Mouse (Mus musculus) hindbrain, embryonic 11.5 days (tissue): ENCODE measurements around the gene Creb3l4. TPM values are rescaled to one million over a fixed set of nuclear protein-coding genes. Genes with fewer than 3 reads are reported as not detected.
A peak's percentile ranks its signal among the peaks of the same experiment; 100 is the strongest.

Source experiments
- ATAC-seq: fragments of 200-750 bp; cut with Nextera tagmentation; 2 replicates; pipeline ENCODE4 v1.8.0; 2017; ENCODE audit warnings: mild to moderate bottlenecking, moderate TSS enrichment, moderate library complexity; ENCODE audit not compliant: low FRiP score
- DNase-seq: peaks from one replicate; pipeline ENCODE4 v3.0.0-alpha.2; 2015; ENCODE audit warnings: low spot score
- H3K27ac ChIP-seq: fragments of 300-500 bp; sonication (generic); 2 replicates; pipeline ENCODE4 v1.5.1; 2014; ENCODE audit warnings: mild to moderate bottlenecking, low read depth, low read length
- H3K27me3 ChIP-seq: fragments of 300-500 bp; sonication (generic); 2 replicates; pipeline ENCODE4 v1.6.1; 2014; ENCODE audit warnings: mild to moderate bottlenecking, low read length, moderate library complexity, mixed read lengths; ENCODE audit not compliant: control insufficient read depth, insufficient read depth
- H3K36me3 ChIP-seq: fragments of 300-500 bp; sonication (generic); 2 replicates; pipeline ENCODE4 v1.6.1; 2014; ENCODE audit warnings: mild to moderate bottlenecking, low read length, moderate library complexity, mixed read lengths; ENCODE audit not compliant: control insufficient read depth, insufficient read depth
- H3K4me1 ChIP-seq: fragments of 300-500 bp; sonication (generic); replicated peaks from 2 replicates; pipeline ENCODE4 v1.6.1; 2014; ENCODE audit warnings: low read length, mixed read lengths; ENCODE audit not compliant: control insufficient read depth, insufficient read depth
- H3K4me2 ChIP-seq: fragments of 300-500 bp; sonication (generic); replicated peaks from 2 replicates; pipeline ENCODE4 v1.6.1; 2014; ENCODE audit warnings: mild to moderate bottlenecking, low read depth, low read length
- H3K4me3 ChIP-seq: fragments of 300-500 bp; sonication (generic); 2 replicates; pipeline ENCODE4 v1.5.1; 2014; ENCODE audit warnings: low read depth, low read length
- H3K9ac ChIP-seq: fragments of 300-500 bp; sonication (generic); 2 replicates; pipeline ENCODE4 v1.6.1; 2014; ENCODE audit warnings: low read depth, low read length
- H3K9me3 ChIP-seq: fragments of 300-500 bp; sonication (generic); 2 replicates; pipeline ENCODE4 v1.6.1; 2016; ENCODE audit warnings: low read length; ENCODE audit not compliant: control insufficient read depth
- WGBS: fragments of 180-500 bp; shearing (Covaris S2); extraction: QIAGEN DNeasy Blood & Tissue Kit; methylation state at CpG from one replicate; pipeline ENCODE4 v1.1.7; 2014; 5-methylcytosine and 5-hydroxymethylcytosine counted together
- polyA plus RNA-seq: library from polyadenylated mRNA; unstranded; fragments of >200 nt; fragmentation: Nextera tagmentation; extraction: Ambion mirVana; gene quantifications from 2 replicates; pipeline ENCODE4 v1.2.1, GENCODE M21; 2014

Gene Creb3l4
- polyA plus RNA-seq, 1 experiment from 2014 or later, result 4.9 TPM

DNA sequence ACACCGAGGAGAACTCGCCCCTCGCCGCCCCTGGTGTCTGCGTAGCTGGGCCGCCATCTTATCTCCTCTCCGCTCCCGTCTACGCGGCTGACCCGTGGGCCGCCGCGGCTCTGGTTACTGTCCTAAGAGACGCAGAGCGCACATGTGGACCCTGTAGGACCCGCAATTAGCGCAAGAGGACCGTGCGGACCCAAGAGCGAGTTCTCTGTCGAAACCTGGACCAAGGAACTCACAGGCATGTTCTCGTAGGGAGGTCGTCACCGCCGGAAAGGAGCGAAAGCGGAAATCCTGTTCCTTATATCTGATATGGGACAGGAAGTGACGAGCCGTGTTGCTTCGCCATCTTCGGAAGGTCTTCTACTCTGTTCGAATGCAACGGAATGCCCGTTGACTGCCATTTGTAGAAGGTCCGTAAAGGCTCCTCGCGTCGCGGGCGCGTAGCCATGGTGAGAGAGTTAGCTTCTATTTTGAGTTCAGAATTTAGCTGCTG lies 29.9 kb downstream of the Creb3l4 start, which contains the start of the genes Rps27 and Rab13:
Rps27 (minus strand) TSS at position 275 of the 490 bp plus-strand sequence.
Rab13 (plus strand) TSS at position 319 of the 490 bp plus-strand sequence.
- Histone ChIP-seq H3K9me3 (no peaks in the 10 kb centered on the region), H3K4me3 (peak within 1 kb of the TSS; percentile 77), H3K4me2 (peak within 1 kb of the TSS; percentile 70), H3K27ac (peak within 1 kb of the TSS; percentile 51; the same call in 1 of the 2 replicates), H3K9ac (peak within 1 kb of the TSS; percentile 83), H3K4me1 (peaks cover 9% of the 10 kb centered on the region), H3K36me3 (peaks cover 13% of the 10 kb centered on the region), H3K27me3 (no peaks in the 10 kb centered on the region)
- 0% methylated on average over 42 of the region's 42 CpGs for WGBS
- ATAC-seq, result peak; percentile 94
- peak; percentile 91 for DNase-seq

DNA sequence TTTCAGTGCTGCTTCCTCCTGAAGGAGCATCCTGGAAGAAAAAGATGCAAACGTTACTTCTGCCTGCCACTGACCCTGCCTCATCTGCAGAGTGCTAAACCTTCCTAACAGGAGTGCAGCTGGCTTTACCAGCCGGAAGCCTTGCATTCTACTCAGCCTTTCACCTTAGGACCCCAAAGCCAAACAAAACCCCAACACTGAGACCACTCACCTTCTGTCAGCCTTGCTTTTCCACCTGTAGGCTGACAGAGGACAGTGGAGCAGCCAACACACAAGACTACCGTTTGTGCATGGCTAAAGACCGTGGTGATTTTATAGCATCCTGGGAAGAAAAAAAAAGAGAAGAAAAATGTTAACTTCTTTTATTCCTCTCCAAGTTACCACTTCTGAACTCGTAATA lies 30.6 kb downstream of the Creb3l4 start:
- H3K36me3 ChIP-seq, result peaks cover 14% of the 10 kb centered on the region

DNA sequence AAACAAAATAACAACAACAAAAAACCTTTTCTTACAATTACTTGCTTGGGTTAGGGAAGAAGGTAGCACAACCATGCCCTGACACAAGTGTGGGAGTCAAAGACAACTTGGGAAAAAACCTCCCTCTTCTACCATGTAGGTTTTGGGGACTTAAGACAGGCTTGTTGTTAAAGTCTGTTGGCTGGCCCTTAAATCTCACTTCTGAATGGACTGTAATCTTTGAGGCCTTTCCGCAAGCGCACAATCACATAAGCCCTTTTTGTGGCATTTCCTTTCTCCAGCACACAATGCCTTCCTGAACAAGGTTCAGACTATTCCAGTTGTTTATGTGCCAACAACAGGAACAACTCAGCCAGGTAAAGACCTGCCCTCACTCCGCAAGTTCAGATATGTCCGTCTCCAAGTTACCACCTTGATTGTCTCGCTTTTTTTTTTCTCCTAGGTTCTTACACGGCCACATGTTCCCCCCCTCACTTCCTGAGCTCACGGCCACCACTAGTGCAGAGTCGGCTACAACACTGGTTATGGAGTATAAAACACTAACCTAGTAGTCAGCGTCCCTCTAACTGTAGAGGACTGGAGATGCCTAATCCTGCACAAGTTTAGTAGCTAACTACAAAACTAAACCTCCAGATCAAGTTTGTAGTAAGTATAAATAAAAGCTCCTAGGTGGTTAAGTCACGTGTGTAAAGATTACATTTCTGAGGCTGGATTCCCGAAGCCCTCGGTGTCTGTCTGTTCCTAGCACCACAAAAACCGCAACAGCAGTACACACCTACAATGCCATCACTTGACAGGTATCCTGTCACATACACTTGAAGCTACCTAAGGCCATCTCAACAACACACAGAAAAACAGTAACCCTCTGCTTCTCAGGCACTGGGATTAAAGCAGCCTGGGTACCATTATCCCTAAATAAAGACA lies 31.6 kb downstream of the Creb3l4 start:
- H3K4me2 ChIP-seq, result peak overlapping the region; percentile 70
- WGBS, result 85% methylated on average over 13 of the region's 13 CpGs
- H3K4me3 ChIP-seq, result peak overlapping the region; percentile 77; the same call in 1 of the 2 replicates
- no peak overlapping the region for H3K27ac ChIP-seq
- peaks cover 14% of the 10 kb centered on the region for H3K36me3 ChIP-seq
- no peak overlapping the region for H3K9ac ChIP-seq
- DNase-seq, result no peak
- peaks cover 9% of the 10 kb centered on the region for H3K4me1 ChIP-seq
- H3K27me3 ChIP-seq, result no peaks in the 10 kb centered on the region
- H3K9me3 ChIP-seq, result no peaks in the 10 kb centered on the region
- no peak for ATAC-seq

More for the DNA sequence above, 30.6 kb downstream of the Creb3l4 start:
- peak overlapping the region; percentile 77 for H3K4me3 ChIP-seq
- H3K4me2 ChIP-seq, result peak overlapping the region; percentile 70
- no peak for DNase-seq
- H3K27ac ChIP-seq, result no peak overlapping the region
- H3K27me3 ChIP-seq, result no peaks in the 10 kb centered on the region
- H3K4me1 ChIP-seq, result peaks cover 9% of the 10 kb centered on the region
- no peak for ATAC-seq
- no peaks in the 10 kb centered on the region for H3K9me3 ChIP-seq
- WGBS, result 13% methylated on average over 5 of the region's 5 CpGs
- H3K9ac ChIP-seq, result peak overlapping the region; percentile 44

DNA sequence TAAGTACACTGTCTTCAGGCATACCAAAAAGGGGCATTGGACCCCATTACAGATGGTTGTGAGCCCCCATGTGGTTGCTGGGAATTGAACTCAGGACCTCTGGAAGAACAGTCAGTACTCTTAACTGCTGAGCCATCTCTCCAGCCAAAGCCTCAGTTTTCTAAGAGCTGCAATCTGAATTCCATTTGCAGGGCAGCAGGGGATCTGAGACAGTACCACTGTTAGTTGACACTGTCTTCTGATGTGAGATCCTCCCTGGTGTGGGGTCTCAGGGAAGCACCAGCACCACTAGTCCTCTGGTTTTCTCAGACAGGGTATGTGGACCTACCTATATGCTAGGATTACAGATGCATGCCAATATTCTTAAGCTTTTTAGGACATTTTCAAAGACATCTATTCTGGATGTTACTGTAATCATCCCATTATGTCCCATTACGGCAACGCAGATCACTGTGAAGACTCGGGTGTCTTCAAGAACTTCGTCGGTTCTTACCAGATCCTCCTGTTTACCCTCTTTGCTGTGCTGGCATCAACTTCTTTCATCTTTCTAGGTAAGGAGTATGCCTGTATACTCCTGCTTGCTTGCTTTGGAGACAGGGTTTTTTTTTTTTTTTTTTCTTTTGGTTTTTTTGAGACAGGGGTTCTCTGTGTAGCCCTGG lies 33.3 kb downstream of the Creb3l4 start:
- 88% methylated on average over 5 of the region's 5 CpGs for WGBS
- Histone ChIP-seq H3K4me2 (no peak overlapping the region), H3K4me1 (peaks cover 9% of the 10 kb centered on the region), H3K36me3 (peaks cover 14% of the 10 kb centered on the region), H3K4me3 (no peak overlapping the region), H3K9me3 (no peaks in the 10 kb centered on the region), H3K27me3 (no peaks in the 10 kb centered on the region), H3K9ac (no peak overlapping the region), H3K27ac (no peak overlapping the region)
- ATAC-seq (no peak), DNase-seq (no peak)

DNA sequence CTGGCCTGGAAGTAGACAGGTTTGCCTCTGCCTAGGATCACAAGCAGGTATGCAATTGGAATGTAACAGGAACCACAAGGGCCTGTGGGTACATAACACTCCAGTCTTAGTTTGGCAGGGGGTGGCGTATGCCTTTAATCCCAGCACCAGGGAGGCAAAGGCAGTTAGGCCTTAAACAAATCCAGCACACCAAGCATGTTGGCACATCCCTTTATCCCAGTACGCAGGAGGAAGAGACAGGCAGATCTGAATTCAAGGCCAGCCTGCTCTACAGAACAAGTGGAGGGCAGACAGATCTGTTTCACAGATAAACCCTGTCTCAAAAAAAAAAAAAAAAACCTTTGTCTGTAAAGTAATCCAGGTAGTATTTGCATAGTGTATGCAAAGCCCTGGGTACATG lies 34.6 kb downstream of the Creb3l4 start:
- no peak for DNase-seq
- WGBS, result 89% methylated on average over 2 of the region's 2 CpGs

DNA sequence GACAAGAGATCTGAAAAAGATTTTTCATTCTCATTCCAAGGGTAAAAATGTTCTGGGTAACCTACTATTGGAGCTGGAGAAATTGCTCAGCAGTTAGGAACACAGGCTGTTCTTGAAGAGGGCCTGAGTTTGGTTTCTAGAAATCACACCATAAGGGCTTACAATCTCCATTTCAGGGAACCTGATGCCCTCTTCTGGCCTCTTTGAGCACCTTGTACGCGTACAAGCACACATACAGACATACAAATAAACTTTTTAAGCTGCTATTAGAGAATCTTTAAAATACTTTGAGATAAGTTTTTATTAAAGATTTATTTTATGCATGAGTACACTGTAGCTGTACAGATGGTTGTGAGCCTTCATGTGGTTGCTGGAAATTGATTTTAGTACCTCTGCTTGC lies 38.7 kb downstream of the Creb3l4 start:
- Histone ChIP-seq H3K4me3 (no peak overlapping the region), H3K9ac (no peak overlapping the region), H3K4me1 (no peaks in the 10 kb centered on the region), H3K36me3 (peaks cover 3% of the 10 kb centered on the region; the same call in 1 of the 2 replicates), H3K27me3 (no peaks in the 10 kb centered on the region), H3K4me2 (no peak overlapping the region), H3K27ac (no peak overlapping the region), H3K9me3 (no peaks in the 10 kb centered on the region)
- no peak for DNase-seq
- ATAC-seq, result no peak
- WGBS, result 95% methylated on average over 2 of the region's 2 CpGs

More for the DNA sequence above, 34.6 kb downstream of the Creb3l4 start:
- no peak overlapping the region for H3K4me3 ChIP-seq
- no peaks in the 10 kb centered on the region for H3K9me3 ChIP-seq
- ATAC-seq, result no peak
- H3K9ac ChIP-seq, result no peak overlapping the region
- no peak overlapping the region for H3K27ac ChIP-seq
- no peak overlapping the region for H3K4me2 ChIP-seq
- no peaks in the 10 kb centered on the region for H3K27me3 ChIP-seq
- H3K4me1 ChIP-seq, result peaks cover 9% of the 10 kb centered on the region
- peaks cover 14% of the 10 kb centered on the region for H3K36me3 ChIP-seq

DNA sequence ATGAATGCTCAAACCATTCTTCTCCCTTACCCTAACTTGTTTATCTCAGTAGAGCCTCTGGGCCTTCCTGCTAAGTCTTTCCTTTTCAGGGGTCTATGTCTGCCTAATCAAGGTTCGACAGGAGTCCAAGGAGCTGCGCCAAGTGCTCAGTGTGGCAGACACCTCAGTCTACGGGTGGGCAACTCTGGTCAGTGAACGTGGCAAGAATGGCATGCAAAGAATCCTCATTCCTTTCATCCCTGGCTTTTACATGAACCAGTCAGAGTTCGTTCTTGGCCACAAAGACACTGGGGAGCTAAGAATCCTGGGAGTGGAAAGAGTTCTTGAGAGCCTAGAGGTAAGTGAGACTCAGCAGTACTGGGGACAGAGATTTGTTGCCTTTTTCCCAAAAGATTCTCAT lies 39.7 kb downstream of the Creb3l4 start:
- 77% methylated on average over 5 of the region's 5 CpGs for WGBS
- ATAC-seq, result no peak
- Histone ChIP-seq H3K4me2 (no peak overlapping the region), H3K36me3 (peaks cover 3% of the 10 kb centered on the region; the same call in 1 of the 2 replicates), H3K27me3 (no peaks in the 10 kb centered on the region), H3K4me3 (no peak overlapping the region), H3K27ac (no peak overlapping the region), H3K9ac (no peak overlapping the region), H3K4me1 (no peaks in the 10 kb centered on the region), H3K9me3 (no peaks in the 10 kb centered on the region)
- DNase-seq, result no peak

DNA sequence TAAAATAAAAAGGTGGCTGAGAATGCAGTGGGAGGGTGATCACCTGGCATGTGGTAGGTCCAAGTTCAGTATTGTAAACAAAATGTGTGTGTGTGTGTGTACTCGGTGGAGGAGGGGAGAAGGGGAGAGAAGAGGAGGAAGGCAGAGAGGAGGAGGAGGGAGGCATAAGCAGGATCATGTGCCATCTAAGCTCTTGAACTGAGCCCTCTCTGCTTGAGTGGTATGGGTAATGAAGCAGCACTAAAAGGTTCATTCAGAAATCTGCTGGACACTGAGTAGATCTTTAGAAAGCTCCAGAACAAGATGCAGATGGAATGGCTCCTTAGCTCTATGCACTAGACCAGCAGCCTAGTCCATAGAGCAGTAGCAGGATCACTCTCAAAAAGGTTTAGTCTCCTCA lies 40.4 kb downstream of the Creb3l4 start:
- no peak for ATAC-seq
- H3K9me3 ChIP-seq, result no peaks in the 10 kb centered on the region
- H3K27ac ChIP-seq, result no peak overlapping the region
- WGBS, result 72% methylated on average over 1 of the region's 1 CpGs
- no peaks in the 10 kb centered on the region for H3K4me1 ChIP-seq
- H3K4me2 ChIP-seq, result no peak overlapping the region
- no peak for DNase-seq
- H3K4me3 ChIP-seq, result no peak overlapping the region
- H3K9ac ChIP-seq, result no peak overlapping the region
- no peaks in the 10 kb centered on the region for H3K27me3 ChIP-seq
- no peaks in the 10 kb centered on the region for H3K36me3 ChIP-seq
